Mouse (Mus musculus) intestine, embryonic 14.5 days (tissue): ENCODE data around the gene Rrp9. TPM values are rescaled to one million over a fixed set of nuclear protein-coding genes. Genes with fewer than 3 reads are reported as not detected.

ENCODE experiments used
- ATAC-seq: fragments of 200-750 bp; cut with Nextera tagmentation; replicated peaks from 2 replicates; pipeline ENCODE4 v1.8.0; 2017; ENCODE audit warnings: low read depth, moderate number of reproducible peaks, moderate TSS enrichment, moderate library complexity; ENCODE audit not compliant: low FRiP score, low TSS enrichment
- DNase-seq: peaks from one replicate; pipeline ENCODE4 v3.0.0-alpha.2; 2018; ENCODE audit warnings: low spot score
- H3K27ac ChIP-seq: fragments of 300-500 bp; sonication (generic); 2 replicates; pipeline ENCODE4 v1.5.1; 2014; ENCODE audit warnings: low read depth, mild to moderate bottlenecking, control low read depth
- H3K27me3 ChIP-seq: fragments of 300-500 bp; sonication (generic); replicated peaks from 2 replicates; pipeline ENCODE4 v1.6.1; 2014; ENCODE audit warnings: low read length, control low read depth; ENCODE audit not compliant: control insufficient read depth, insufficient read depth
- H3K36me3 ChIP-seq: fragments of 300-500 bp; sonication (generic); 2 replicates; pipeline ENCODE4 v1.6.1; 2014; ENCODE audit warnings: low read length, control low read depth; ENCODE audit not compliant: control insufficient read depth, insufficient read depth
- H3K4me1 ChIP-seq: fragments of 300-500 bp; sonication (generic); replicated peaks from 2 replicates; pipeline ENCODE4 v1.6.1; 2014; ENCODE audit warnings: low read length, control low read depth, mixed read lengths; ENCODE audit not compliant: control insufficient read depth, insufficient read depth
- H3K4me2 ChIP-seq: fragments of 300-500 bp; sonication (generic); 2 replicates; pipeline ENCODE4 v1.6.1; 2014; ENCODE audit warnings: low read length
- H3K4me3 ChIP-seq: fragments of 300-500 bp; sonication (generic); 2 replicates; pipeline ENCODE4 v1.5.1; 2014; ENCODE audit warnings: low read depth, low read length, control low read depth, mixed read lengths
- H3K9ac ChIP-seq: fragments of 300-500 bp; sonication (generic); 2 replicates; pipeline ENCODE4 v1.6.1; 2014; ENCODE audit warnings: mild to moderate bottlenecking, low read length
- H3K9me3 ChIP-seq: fragments of 300-500 bp; sonication (generic); 2 replicates; pipeline ENCODE4 v1.6.1; 2016; ENCODE audit warnings: low read length, control low read depth; ENCODE audit not compliant: control insufficient read depth
- WGBS: fragments of 180-500 bp; shearing (Covaris S2); extraction: QIAGEN DNeasy Blood & Tissue Kit; methylation state at CpG from one replicate; pipeline ENCODE4 v1.1.7; 2014; 5-methylcytosine and 5-hydroxymethylcytosine counted together
- polyA plus RNA-seq: library from polyadenylated mRNA; unstranded; fragments of >200 nt; fragmentation: Nextera tagmentation; extraction: Ambion mirVana; gene quantifications from 2 replicates; pipeline ENCODE4 v1.2.1, GENCODE M21; 2014

Rrp9 gene
- polyA plus RNA-seq, 1 experiment from 2014 or later: 52.4 TPM

DNA sequence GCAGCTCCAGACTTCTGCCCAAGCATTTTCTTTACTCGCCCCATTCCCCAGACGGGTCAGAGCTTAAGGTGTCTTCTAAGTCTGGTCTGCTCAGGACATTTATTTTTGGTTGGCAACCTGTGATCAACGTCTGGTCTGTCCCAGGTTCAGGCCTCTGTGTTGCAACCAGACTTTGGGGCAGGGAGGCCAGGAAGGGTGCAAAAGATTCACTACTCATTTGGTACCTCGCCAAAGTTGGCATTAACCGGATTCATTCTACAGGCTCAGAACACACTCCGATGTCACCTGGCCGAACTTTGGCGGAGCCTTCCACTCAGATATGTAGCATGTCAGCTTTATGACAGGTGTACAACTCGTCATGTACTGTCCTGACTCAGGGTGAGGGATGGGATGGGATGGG is 27.8 kb upstream of the Rrp9 start:
- DNase-seq (no peak), ATAC-seq (peak; percentile 11)
- H3K9ac ChIP-seq: 0 out of 2 replicates have a peak overlapping the region, but pooled peaks have one; percentile 61
- 35% methylated on average over 9 of the region's 9 CpGs for WGBS
- H3K9me3 ChIP-seq: no peaks in the 10 kb centered on the region
- H3K4me2 ChIP-seq: peak overlapping the region; percentile 85
- no peaks in the 10 kb centered on the region for H3K27me3 ChIP-seq
- peak overlapping the region; percentile 58 for H3K4me3 ChIP-seq
- H3K4me1 ChIP-seq: peaks cover 59% of the 10 kb centered on the region
- peak overlapping the region; percentile 44 for H3K27ac ChIP-seq
- no peaks in the 10 kb centered on the region for H3K36me3 ChIP-seq

DNA sequence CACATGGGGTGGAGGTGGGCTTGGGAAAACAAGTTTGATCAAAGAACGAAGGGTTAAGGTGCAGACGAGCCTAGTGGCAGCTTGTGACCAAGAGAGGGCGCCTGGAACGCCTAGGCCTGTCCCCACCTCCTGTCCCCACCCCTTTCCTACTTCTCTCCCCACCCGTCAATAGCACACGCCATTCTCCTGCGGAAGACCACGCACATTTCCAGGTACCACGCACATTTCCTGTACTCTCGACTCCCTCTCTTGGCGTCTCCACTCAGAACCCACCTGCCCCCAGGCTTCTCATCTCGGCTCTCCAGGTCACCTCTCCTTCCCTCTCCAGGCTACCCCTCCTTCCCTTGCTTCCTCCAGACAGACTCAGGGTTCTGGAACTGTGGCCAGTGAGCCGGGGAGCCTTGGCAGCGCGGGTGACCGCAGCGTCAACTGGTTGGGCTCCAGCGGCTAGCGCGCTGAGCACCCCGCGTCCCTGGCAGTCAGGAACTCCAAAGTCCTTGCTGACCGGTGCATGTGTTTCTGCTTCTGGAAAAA is 27.2 kb upstream of the Rrp9 start:
- 0 out of 2 replicates have a peak, but pooled peaks have one; percentile 28 for ATAC-seq
- H3K4me1 ChIP-seq: peaks cover 62% of the 10 kb centered on the region
- DNase-seq: peak; percentile 73
- peak overlapping the region; percentile 45 for H3K9ac ChIP-seq
- no peaks in the 10 kb centered on the region for H3K9me3 ChIP-seq
- H3K27ac ChIP-seq: 0 out of 2 replicates have a peak overlapping the region, but pooled peaks have one; percentile 14
- peak overlapping the region; percentile 47 for H3K4me3 ChIP-seq
- H3K4me2 ChIP-seq: peak overlapping the region; percentile 85
- no peaks in the 10 kb centered on the region for H3K36me3 ChIP-seq
- 1% methylated on average over 23 of the region's 23 CpGs for WGBS
- no peaks in the 10 kb centered on the region for H3K27me3 ChIP-seq

DNA sequence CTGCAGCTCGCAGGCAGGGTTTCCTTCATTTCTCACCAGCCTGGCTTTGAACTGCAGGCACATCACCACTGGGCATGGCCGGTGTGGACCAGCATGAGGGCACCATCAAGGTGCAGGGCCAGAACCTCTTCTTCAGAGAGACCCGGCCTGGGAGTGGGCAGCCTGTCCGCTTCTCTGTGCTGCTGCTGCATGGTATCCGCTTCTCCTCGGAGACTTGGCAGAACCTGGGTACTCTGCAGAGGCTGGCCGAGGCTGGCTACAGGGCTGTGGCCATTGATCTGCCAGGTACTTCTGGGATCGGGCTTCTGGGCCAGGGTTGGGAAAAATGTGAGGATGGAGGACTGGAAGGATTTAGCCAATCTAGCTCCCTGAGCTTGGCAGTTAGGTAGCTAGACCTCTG is 25.8 kb upstream of the Rrp9 start:
- Histone ChIP-seq H3K9me3 (no peaks in the 10 kb centered on the region), H3K4me1 (peaks cover 68% of the 10 kb centered on the region), H3K36me3 (no peaks in the 10 kb centered on the region), H3K9ac (no peak overlapping the region), H3K27me3 (no peaks in the 10 kb centered on the region), H3K4me3 (no peak overlapping the region), H3K27ac (no peak overlapping the region), H3K4me2 (no peak overlapping the region)
- no peak for DNase-seq
- no peak for ATAC-seq
- WGBS: 89% methylated on average over 8 of the region's 8 CpGs

DNA sequence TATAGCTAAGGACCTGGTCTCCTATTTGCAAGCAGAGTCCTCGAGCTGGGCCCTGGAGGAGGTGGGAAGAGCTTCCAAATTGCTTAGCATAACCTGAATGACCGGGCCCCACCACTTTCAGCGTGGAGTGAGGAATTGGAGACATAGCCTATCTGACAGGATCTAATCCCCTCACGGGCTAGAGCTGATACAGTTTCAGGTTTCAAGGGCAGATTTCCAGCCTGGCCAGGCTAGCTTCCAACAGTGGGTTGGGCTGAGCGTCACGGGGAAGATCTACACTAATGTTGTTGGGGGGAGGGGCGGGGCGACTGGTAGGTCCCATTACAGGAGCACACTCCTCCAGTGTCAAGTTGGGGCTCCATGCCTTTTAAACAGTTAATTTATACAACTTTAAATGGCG is 25.1 kb upstream of the Rrp9 start:
- Histone ChIP-seq H3K27me3 (no peaks in the 10 kb centered on the region), H3K4me1 (peaks cover 68% of the 10 kb centered on the region), H3K36me3 (no peaks in the 10 kb centered on the region), H3K9me3 (no peaks in the 10 kb centered on the region), H3K4me2 (peak overlapping the region; percentile 7; the same call in 1 of the 2 replicates), H3K27ac (peak overlapping the region; percentile 8; the same call in 1 of the 2 replicates), H3K4me3 (no peak overlapping the region), H3K9ac (no peak overlapping the region)
- DNase-seq (no peak), ATAC-seq (no peak)
- WGBS: 10% methylated on average over 9 of the region's 9 CpGs

DNA sequence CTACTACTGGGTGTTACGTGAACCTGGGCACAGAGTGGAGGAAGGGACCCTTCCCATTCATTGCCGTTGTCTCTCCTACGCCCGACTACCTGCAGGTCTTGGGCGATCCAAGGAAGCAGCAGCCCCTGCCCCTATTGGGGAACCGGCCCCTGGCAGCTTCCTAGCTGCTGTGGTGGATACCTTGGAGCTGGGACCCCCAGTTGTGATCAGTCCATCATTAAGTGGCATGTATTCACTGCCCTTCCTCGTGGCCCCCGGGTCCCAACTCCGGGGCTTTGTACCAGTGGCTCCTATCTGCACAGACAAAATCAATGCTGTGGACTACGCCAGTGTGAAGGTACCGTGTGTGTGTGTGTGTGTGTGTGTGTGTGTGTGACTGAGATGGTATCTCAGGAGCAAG is 24.5 kb upstream of the Rrp9 start:
- H3K4me2 ChIP-seq: no peak overlapping the region; the same call in 1 of the 2 replicates
- peaks cover 69% of the 10 kb centered on the region for H3K4me1 ChIP-seq
- no peaks in the 10 kb centered on the region for H3K9me3 ChIP-seq
- H3K27me3 ChIP-seq: no peaks in the 10 kb centered on the region
- H3K9ac ChIP-seq: no peak overlapping the region
- no peak for ATAC-seq
- DNase-seq: no peak
- 0 out of 2 replicates have a peak, but pooled peaks cover 2% of the 10 kb centered on the region for H3K36me3 ChIP-seq
- H3K27ac ChIP-seq: peak overlapping the region; percentile 13; the same call in 1 of the 2 replicates
- H3K4me3 ChIP-seq: no peak overlapping the region
- WGBS: 61% methylated on average over 11 of the region's 11 CpGs

DNA sequence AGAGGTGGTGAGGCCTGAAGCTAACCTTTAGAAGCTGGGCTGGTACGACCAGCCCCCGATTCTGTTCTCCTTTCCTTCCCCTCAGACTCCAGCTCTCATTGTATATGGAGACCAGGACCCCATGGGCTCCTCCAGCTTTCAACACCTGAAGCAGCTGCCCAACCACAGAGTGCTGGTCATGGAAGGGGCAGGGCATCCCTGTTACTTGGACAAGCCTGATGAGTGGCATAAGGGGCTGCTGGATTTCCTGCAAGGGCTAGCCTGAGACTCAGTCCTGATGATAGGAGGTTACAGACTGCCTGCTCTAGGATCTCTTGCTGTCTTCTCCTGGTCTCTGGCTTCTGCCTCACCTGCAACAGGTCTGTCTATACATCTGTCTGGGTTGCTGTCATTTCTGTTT is 23.9 kb upstream of the Rrp9 start:
- Histone ChIP-seq H3K9me3 (no peaks in the 10 kb centered on the region), H3K4me3 (no peak overlapping the region), H3K9ac (no peak overlapping the region), H3K36me3 (0 out of 2 replicates have a peak, but pooled peaks cover 4% of the 10 kb centered on the region), H3K4me2 (no peak overlapping the region), H3K4me1 (peaks cover 69% of the 10 kb centered on the region), H3K27ac (no peak overlapping the region), H3K27me3 (no peaks in the 10 kb centered on the region)
- DNase-seq (no peak), ATAC-seq (no peak)
- WGBS: 36% methylated on average over 2 of the region's 2 CpGs

DNA sequence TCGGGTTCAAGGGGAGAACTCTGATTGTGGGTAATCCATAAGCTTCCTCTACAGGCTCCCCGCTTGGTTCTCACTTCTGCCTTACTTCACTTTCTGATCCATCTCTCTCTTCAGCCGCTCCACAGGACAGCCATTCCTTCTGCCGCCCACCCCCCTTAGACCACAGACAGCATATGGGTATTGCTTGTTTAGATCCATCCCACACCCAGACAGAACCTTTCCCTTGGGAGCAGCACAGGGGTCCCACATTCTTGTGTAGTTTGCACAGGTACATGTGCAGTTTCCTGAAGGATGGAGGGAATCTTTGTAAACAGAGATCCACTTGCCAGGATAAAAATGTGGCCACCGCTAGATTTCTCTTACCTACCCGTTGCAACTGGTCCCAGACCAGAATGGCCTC is 23.4 kb upstream of the Rrp9 start:
- Histone ChIP-seq H3K9me3 (no peaks in the 10 kb centered on the region), H3K4me3 (no peak overlapping the region), H3K4me2 (peak overlapping the region; percentile 81), H3K36me3 (0 out of 2 replicates have a peak, but pooled peaks cover 5% of the 10 kb centered on the region), H3K9ac (no peak overlapping the region), H3K27ac (no peak overlapping the region), H3K4me1 (peaks cover 71% of the 10 kb centered on the region), H3K27me3 (no peaks in the 10 kb centered on the region)
- 43% methylated on average over 6 of the region's 6 CpGs for WGBS
- ATAC-seq: no peak
- no peak for DNase-seq

DNA sequence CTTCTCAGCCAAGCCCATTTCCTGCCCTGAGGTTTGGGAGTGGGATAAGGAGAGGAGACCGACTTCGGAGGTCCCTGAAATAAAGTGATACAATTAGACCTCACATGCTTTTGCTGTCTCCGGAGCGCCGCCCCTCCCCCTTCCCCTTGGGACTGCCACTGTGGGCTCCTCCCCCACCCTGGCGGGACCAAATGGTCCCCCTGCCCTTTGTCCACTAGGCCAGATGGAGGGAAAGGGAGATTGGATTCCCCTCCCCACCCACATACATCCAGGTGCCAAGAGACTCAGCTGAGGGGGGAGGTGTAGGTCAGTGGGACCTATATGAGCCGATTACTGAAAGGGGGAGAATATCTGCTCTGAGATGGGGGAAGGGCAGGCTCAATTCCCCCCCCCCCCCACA is 22.9 kb upstream of the Rrp9 start:
- 4% methylated on average over 7 of the region's 7 CpGs for WGBS
- H3K4me1 ChIP-seq: peaks cover 70% of the 10 kb centered on the region
- no peak for ATAC-seq

More for the DNA sequence above, 22.9 kb upstream of the Rrp9 start:
- Histone ChIP-seq H3K4me3 (peak overlapping the region; percentile 67), H3K27me3 (no peaks in the 10 kb centered on the region), H3K27ac (peak overlapping the region; percentile 78; the same call in 1 of the 2 replicates), H3K4me2 (peak overlapping the region; percentile 81), H3K9ac (peak overlapping the region; percentile 63; the same call in 1 of the 2 replicates), H3K9me3 (no peaks in the 10 kb centered on the region), H3K36me3 (0 out of 2 replicates have a peak, but pooled peaks cover 9% of the 10 kb centered on the region)
- DNase-seq: no peak
